Mouse (Mus musculus) inflammation-experienced regulatory T-cells, adult 6 months (primary cell): ENCODE results near the gene Scn3b. TPM values are rescaled to one million over a fixed set of nuclear protein-coding genes. Genes with fewer than 3 reads are reported as not detected.

Experiments used
- polyA plus RNA-seq, 3 experiments: library from polyadenylated mRNA; unstranded; fragments of 100-300 nt; shearing (Covaris generic); gene quantifications; one replicate each; pipeline ENCODE4 v1.2.1; 2017

Scn3b gene
- polyA plus RNA-seq, 3 experiments from 2014 or later, result not detected

Other genes with a start within 250 kb of the Scn3b start
- not detected for gene Olfr981, start 247.8 kb upstream of the Scn3b start, polyA plus RNA-seq
- gene Olfr982, start 195.4 kb upstream of the Scn3b start, polyA plus RNA-seq, result not detected
- gene Olfr983, start 175.6 kb upstream of the Scn3b start, polyA plus RNA-seq, result not detected
- not detected for gene Olfr984, start 155.0 kb upstream of the Scn3b start, polyA plus RNA-seq
- gene Olfr985, start 139.0 kb upstream of the Scn3b start, polyA plus RNA-seq, result not detected
- not detected for gene Tmem225, start 121.1 kb upstream of the Scn3b start, polyA plus RNA-seq
- gene Olfr986, start 88.3 kb upstream of the Scn3b start, polyA plus RNA-seq, result not detected
- gene Zfp202, start 76.9 kb upstream of the Scn3b start, polyA plus RNA-seq, result 1 to 10 TPM in 2 of 3 experiments, under 1 TPM in 1; 0.44 to 2.2 (median 1.6) TPM